Mouse (Mus musculus) heart, adult 2 months (tissue): Measurements from ENCODE around the gene Plcg1.

Experiments used
- CTCF ChIP-seq: fragments of 200-600 bp; IDR thresholded peaks from 2 replicates; pipeline ENCODE4 v1.8.1; 2022; ENCODE audit warnings: antibody characterized with exemption, mild to moderate bottlenecking, moderate library complexity
- EP300 ChIP-seq: fragments of 200-500 bp; IDR thresholded peaks from 2 replicates; pipeline ENCODE4 v1.6.1; 2011; ENCODE audit warnings: low read depth, low read length, control low read depth; ENCODE audit not compliant: insufficient read depth
- POLR2A ChIP-seq: fragments of 200-500 bp; IDR thresholded peaks from 2 replicates; pipeline ENCODE4 v1.6.1; 2011; ENCODE audit warnings: mild to moderate bottlenecking, low read depth, low read length, control low read depth; ENCODE audit not compliant: insufficient read depth

DNA sequence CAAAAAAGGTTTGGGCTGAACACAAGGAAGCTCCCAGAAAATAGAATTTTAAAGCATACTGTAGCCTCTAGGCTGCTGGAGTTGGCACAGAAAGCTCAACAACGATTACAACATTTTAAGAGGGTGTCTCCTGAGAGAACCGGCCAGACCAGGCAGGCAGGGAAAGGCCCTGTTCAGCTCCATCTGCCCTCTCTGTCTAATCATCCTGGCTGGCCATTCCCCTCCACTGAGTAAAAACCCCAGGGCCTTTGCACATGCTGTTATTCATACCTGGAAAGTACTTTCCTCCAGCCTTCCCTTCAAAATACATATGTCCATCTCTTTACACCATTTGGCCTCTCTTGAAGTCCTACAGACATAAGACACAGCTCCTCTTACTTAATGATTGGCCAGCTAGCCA, 1.7 kb upstream of the Plcg1 start:
- no peak for TF ChIP-seq EP300
- no peak for TF ChIP-seq CTCF
- no peak for TF ChIP-seq POLR2A
